Mouse (Mus musculus) cerebellum, postnatal 10 days (tissue): ENCODE results near the gene Tle6.

Experiments
- DNase-seq, 2 experiments: peaks; one replicate each; pipeline ENCODE4 v3.0.0; 2021; ENCODE audit warnings: mixed read lengths in 2 of 2

The Tle6 gene

DNA sequence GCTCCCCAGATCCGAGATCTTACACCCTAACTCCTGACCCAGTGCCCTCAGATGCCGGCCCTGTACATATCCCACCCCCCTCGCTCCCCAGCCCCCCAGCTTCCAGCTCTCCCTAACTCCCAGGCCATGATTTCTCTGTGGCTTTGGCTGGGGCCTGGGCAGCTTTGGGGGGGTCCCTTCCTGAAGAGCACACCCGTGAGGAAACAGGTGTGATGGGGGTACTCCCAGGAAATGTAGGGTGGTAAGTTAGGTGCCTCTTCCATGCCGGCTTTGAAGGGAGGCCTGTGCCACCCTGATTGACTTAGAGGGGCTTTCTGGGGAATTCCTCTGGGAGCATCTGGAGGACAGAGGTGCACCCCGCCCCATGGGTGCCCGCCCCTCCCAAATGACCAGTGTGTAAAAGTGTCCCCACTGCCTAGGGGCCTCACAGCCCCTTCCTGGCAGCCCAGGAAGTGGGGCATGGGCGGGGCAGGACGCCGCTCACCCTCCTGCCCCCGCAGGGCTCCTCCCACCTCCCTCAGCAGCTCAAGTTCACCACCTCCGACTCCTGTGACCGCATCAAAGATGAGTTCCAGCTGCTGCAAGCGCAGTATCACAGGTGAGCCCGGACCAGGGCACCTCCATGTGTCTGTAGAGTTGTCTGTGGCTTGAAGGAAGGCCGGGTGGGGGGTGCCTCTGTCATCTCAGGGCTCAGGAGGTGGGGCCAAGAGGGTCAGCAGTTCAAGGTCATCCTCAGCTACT, 40.0 kb downstream of the Tle6 start:
- no peak for DNase-seq

GRCm38 (mm10) chr10:81559627-81560539, 41.0 kb downstream of the Tle6 start:
- DNase-seq: peak; percentile 83 to 84

DNA sequence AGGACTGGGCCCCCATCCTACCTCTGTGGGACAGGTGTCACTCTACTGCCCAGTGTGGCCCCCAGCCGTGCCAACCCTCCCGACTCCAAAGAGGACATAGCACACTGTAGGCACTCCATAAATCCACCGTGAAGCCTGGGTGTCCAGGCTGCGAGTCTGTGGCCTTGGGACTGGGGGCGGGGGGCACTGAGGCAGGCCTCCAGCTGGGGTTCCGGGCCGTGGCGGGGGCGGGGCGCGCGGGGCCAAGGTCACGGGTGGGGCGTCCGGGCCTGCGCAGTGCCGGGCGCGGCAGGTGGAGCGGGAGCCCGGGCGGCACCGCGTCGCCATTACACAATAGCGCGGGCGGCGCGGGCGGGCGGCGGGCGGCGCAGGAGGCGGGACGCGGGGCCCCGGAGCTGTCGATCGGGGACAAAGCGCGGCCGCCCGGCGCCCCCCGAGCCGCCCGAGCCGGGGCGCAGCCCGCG, 41.7 kb downstream of the Tle6 start, which contains the start of gene Aes:
Aes (plus strand) TSS at position 326 of the 464 bp plus-strand sequence.
- DNase-seq: peak; percentile 87 to 91

- DNase-seq: no peak
Measured at GRCm38 (mm10) chr10:81557491-81557890, 43.4 kb downstream of the Tle6 start.

DNA sequence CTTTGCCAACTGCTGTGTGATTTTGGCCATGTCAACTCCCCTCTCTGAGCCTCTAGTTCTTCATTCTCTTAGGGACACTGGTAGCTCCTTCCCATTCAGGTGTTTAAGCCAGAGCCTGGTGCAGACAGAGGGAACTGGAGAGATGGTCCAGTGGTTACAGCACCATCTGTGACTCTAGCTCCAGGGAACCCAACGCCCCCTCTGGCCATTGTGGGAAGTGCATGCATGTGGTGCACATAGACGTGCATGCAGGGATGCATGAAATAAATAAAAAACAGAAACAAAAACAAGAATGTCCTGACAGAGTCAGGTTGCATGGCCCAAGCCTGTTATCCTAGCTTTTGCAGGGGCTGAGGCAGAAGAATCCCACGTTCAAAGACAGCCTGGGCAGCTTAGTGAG, 44.6 kb downstream of the Tle6 start:
- peak in 1 of 2 experiments; percentile 64 for DNase-seq

GRCm38 (mm10) chr10:81553807-81554755, 46.8 kb downstream of the Tle6 start:
- DNase-seq: no peak

GRCm38 (mm10) chr10:81553232-81553631, 47.6 kb downstream of the Tle6 start:
- peak in 1 of 2 experiments; percentile 74 for DNase-seq

GRCm38 (mm10) chr10:81551597-81552102, 49.2 kb downstream of the Tle6 start:
- DNase-seq: peak; percentile 89 to 93

DNA sequence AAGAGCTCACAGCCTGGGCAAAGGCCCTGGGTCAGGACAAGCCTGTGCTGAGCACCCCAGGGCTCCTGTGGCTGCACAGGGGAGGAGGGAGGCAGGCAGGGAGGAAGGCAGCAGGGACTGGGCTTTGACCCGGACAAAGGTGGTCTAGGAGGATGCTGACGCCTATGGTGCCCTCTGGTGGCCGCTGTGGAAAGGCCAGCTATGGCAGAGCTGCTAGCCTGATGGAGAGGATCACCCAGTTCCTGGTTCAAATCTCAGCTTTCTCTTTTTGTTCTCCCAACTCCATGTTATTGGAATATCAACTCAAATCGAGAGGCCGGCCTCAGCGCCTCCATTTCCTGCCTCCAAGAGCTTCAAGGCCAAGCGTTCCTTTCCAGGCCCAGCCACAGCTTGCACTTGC, 50.6 kb downstream of the Tle6 start:
- peak; percentile 85 to 86 for DNase-seq

- DNase-seq: no peak
Measured at GRCm38 (mm10) chr10:81548944-81549343, 51.9 kb downstream of the Tle6 start.

DNA sequence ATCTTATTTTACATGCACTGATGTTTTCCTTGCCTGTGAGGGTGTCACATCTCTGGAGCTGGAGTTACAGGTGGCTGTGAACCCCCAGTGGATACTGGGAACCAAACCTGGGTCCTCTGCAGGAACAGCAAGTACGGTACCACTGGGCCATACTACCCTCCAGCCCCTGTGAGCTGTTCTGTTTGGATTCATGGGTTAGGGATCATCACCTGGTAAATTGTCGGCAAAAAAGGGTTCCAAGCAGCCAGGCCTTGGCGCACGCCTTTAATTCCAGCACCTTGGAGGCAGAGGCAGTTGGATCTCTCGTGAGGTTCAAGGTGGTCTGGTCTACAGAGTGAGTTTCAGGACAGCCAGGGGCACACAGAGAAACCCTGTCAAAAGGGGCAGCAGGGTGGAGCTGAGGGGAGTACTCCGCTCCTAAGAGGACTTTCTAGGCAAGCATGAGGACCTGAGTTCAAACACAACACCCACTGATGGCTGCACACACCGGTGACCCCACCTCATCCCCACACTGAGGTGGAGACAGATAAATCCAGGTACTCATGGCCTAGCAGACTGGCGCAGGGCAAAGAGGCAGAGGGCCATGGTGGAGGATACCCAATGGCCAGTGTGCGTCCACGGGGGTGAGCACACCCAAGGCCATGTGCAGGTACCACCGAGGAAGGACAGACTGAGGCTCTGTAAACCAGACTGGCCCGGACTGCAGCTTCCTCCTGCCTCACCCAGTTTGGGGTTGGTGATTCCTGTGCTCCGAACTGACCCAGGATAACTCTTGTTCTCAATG, 53.9 kb downstream of the Tle6 start:
- no peak for DNase-seq

- no peak for DNase-seq
Measured at GRCm38 (mm10) chr10:81546332-81546731, 54.5 kb downstream of the Tle6 start.

- DNase-seq: peak; percentile 100
Measured at GRCm38 (mm10) chr10:81545161-81545747, 55.6 kb downstream of the Tle6 start, which contains the start of gene Gna11. Gna11 (minus strand) TSS chr10:81545190.

DNA sequence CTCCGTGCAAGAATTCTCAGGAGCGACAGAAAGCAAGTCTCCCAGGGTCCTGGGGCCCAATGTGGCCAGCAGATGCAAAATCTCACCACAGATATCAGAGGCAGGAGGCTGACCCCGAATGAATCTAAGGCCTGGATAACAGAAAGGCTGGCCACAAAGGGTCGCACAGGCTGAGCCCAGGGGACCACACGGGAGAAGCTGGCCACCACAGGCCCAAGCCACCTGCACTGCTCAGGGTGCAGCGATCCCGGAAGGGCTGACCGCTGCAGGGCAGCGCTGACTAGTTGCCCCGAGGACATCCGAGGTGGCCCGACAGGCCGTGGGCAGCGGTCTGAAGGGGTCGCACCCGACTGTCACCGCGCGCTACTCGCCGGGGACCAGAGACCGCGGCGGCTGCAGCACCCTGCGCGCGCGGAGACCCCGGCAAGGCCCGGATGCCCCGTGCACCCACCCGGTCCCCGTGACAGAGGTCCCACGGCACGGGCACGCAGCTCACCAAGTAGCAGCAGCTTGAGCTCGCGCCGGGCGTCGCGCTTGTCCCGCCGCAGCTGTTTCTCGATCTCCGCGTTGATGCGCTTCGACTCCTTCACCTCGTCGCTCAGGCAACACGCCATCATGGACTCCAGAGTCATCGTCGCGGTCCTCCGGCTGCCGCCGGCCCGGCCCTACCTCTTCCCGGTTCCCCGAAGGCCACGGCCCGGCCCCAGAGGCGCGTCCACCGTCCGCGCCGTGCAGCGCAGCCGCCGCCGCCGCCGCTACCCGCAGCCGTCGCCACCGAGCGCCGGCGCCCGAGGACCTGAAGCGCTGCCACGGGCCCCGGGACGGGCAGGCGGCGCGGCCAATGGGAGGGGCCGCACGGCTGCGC, 56.3 kb downstream of the Tle6 start:
- DNase-seq: no peak

DNA sequence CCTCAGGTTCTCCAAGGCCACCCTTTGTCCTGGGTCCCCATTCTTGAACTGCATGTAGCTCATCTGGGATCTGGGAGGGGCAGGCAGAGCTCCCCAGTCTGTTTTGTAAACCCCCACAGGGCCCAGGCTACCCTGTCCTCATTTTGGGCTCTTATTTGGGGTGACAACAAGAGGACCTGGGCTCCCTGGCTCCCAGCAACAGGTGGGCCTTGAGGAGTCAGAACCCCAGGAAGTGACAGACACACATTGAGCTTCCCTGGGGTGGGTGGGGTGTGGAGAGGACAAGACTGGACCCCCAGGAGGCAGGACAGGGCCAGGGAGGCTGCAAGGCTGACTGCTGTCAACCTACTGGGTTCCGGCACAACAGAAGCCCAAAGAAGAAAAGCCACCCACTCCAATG, 57.2 kb downstream of the Tle6 start:
- peak in 1 of 2 experiments; percentile 56 for DNase-seq

DNA sequence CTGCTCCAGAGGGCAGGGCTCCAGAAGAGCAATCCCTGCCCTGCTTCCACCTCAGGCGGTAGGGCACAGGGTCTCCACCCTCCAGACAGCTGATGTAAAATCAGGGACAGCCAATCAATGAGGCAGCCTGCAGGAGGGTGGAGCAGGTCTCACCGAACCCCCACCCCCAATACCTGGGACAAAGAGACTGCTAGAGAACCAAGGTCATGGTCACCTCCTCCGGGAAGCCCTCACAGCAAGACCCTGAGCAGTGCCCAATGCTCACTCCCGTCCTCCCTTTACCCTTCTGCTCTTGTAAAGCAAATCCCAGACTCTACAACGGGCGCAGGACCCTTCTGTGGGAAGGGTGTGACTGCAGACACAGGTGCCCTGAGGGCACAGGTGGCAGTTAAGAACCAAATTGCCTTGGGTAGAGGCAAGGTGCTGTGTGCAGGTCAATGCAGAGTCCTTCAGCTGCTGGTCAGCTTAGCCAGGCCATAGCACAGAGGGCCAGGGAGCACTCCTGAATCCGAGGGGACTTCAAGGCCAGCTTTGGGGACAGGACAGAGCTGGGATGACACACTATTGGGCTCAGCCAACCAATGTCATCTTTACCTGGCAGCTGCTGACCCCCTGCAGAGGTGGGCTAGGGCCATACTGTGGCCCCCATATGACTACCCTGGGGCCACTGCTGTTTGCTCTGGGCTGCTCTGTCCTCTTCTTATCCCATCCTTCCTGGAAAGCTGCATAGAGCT, 58.0 kb downstream of the Tle6 start:
- DNase-seq: no peak

- DNase-seq: no peak
Measured at GRCm38 (mm10) chr10:81541803-81542202, 59.1 kb downstream of the Tle6 start.

- no peak for DNase-seq
Measured at GRCm38 (mm10) chr10:81541363-81541762, 59.5 kb downstream of the Tle6 start.
